Mouse (Mus musculus): ENCODE data around the gene Tspan31. TPM values are rescaled to one million over a fixed set of nuclear protein-coding genes. Genes with fewer than 3 reads are reported as not detected.
"Not testable (repeated sequence)": the region's sequence is repeated elsewhere in the genome, so short reads cannot be mapped to it uniquely, and the experiment has no call there.

Tspan31 gene
- total RNA-seq, 2 experiments from 2014 or later, result 22.4 to 23.4 TPM

GRCm38 (mm10) chr10:127066519-127067018, 3.5 kb downstream of the Tspan31 start:
- DNase-seq (ENCODE audit: low spot score), result no peak

- no peak for DNase-seq (ENCODE audit: low spot score)
Observed at GRCm38 (mm10) chr10:127065981-127066380, 4.1 kb downstream of the Tspan31 start.

- no peak for DNase-seq (ENCODE audit: low spot score)
Observed at GRCm38 (mm10) chr10:127063913-127064870, 5.9 kb downstream of the Tspan31 start.

GRCm38 (mm10) chr10:127063239-127063872, 6.7 kb downstream of the Tspan31 start, which contains the start of gene Cdk4:
Cdk4 (plus strand) TSS chr10:127063534.
- DNase-seq (ENCODE audit: low spot score), result peak; percentile 97

- no peak for DNase-seq (ENCODE audit: low spot score)
Observed at GRCm38 (mm10) chr10:127062503-127062902, 7.6 kb downstream of the Tspan31 start.

GRCm38 (mm10) chr10:127062101-127062500, 8.0 kb downstream of the Tspan31 start:
- not testable (repeated sequence) for DNase-seq (ENCODE audit: low spot score)

GRCm38 (mm10) chr10:127061513-127061912, 8.6 kb downstream of the Tspan31 start:
- no peak for DNase-seq (ENCODE audit: low spot score)

- no peak for DNase-seq (ENCODE audit: low spot score)
Observed at GRCm38 (mm10) chr10:127061085-127061484, 9.0 kb downstream of the Tspan31 start.

- peak; percentile 37 for DNase-seq (ENCODE audit: low spot score)
Observed at GRCm38 (mm10) chr10:127059968-127060916, 9.8 kb downstream of the Tspan31 start, which contains the start of gene March9. March9 (minus strand) TSS chr10:127060184.

- DNase-seq (ENCODE audit: low spot score), result no peak
Observed at GRCm38 (mm10) chr10:127059174-127059967, 10.7 kb downstream of the Tspan31 start.

GRCm38 (mm10) chr10:127058708-127059107, 11.4 kb downstream of the Tspan31 start:
- no peak for DNase-seq (ENCODE audit: low spot score)

GRCm38 (mm10) chr10:127058161-127058560, 11.9 kb downstream of the Tspan31 start:
- DNase-seq (ENCODE audit: low spot score), result peak; percentile 74

- no peak for DNase-seq (ENCODE audit: low spot score)
Observed at GRCm38 (mm10) chr10:127056490-127056889, 13.6 kb downstream of the Tspan31 start.

- no peak for DNase-seq (ENCODE audit: low spot score)
Observed at GRCm38 (mm10) chr10:127055406-127055805, 14.7 kb downstream of the Tspan31 start.

- no peak for DNase-seq (ENCODE audit: low spot score)
Observed at GRCm38 (mm10) chr10:127054646-127055045, 15.4 kb downstream of the Tspan31 start.

- DNase-seq (ENCODE audit: low spot score), result no peak
Observed at GRCm38 (mm10) chr10:127050119-127050474, 20.0 kb downstream of the Tspan31 start.

GRCm38 (mm10) chr10:127049395-127050118, 20.5 kb downstream of the Tspan31 start:
- DNase-seq (ENCODE audit: low spot score), result no peak

GRCm38 (mm10) chr10:127048608-127049394, 21.3 kb downstream of the Tspan31 start:
- DNase-seq (ENCODE audit: low spot score), result no peak

- no peak for DNase-seq (ENCODE audit: low spot score)
Observed at GRCm38 (mm10) chr10:127047954-127048353, 22.1 kb downstream of the Tspan31 start, which contains the start of gene Cyp27b1. Cyp27b1 (plus strand) TSS chr10:127048250.

All from gastrocnemius, adult 18-20 months (tissue).